Mouse (Mus musculus): ENCODE data around the gene Hydin. TPM values are rescaled to one million over a fixed set of nuclear protein-coding genes. Genes with fewer than 3 reads are reported as not detected.

The Hydin gene
- total RNA-seq (2023) = not detected

DNA sequence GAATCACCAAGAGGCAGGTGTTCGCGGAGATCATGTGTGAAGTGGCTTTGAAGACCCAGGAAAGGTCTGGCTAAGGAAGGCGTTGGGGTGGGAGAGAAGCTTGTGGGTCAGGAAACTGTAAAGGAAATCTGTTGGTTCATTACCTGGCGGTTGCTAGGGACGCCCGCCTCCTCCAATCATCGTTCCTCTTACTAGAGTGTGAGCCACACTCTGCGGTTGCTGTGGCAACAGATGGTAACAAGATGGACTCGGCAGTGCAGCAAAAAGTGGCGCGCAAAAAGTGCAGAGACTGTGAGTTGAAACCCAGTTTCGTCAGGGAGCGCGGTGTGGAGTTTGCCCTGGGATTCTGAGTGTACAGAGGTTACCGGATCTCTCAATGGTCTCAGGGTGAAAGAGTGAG lies at the start of gene Hydin:
Gene Hydin (plus strand): TSS at position 237 of the 400 bp plus-strand sequence.

DNA sequence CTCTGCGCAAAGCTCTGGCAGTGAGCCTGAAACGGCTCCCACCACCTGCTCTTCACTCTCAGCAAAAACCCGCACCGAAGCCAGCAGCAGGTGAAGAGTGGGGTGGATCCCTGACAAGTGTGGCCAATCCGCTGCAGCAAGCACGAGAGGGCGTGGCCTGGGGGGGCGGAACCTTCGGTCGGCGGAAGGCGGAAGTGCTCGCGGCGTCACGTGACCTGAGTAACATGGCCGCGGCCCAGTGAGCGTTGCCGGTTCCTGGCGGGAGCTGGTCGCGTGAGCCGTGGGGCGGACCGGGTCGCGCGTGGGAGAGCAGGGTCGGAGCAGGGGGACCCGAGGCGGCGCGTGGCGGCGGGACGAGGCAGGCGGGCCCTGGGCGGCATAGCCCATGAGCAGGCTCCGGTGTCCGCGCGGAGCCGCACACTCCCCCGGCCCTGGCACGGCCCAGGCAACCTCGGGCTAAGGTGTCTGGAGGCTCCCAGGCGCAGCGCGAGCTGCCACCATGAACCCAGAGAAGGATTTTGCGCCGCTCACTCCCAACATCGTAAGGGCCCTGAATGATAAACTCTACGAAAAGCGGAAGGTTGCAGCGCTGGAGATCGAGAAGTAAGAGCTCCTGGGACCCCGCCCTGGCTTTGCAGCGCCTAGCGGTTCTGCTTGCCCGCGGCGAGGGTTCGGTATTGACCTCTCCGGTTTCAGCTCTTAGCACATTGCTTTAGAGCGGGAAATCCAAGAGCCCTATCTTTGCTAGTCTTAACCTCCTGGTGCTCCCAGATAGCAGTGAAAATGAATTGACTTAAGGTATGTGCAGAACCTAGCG lies 351.8 kb downstream of the Hydin start, which contains the start of gene Vac14:
Gene Vac14 (plus strand): TSS at position 195 of the 817 bp plus-strand sequence.

Other genes with a start within 250 kb of the Hydin start
- gene Chst4, start 227.2 kb upstream of the Hydin start, total RNA-seq (2023) = not detected
- not detected for gene Zfp612, start 187.2 kb upstream of the Hydin start, total RNA-seq (2023)
- gene Gm21964, start 165.8 kb upstream of the Hydin start, total RNA-seq (2023) = not detected
- gene Gm17720, start 164.2 kb upstream of the Hydin start, total RNA-seq (2023) = not detected
- gene Calb2, start 98.8 kb upstream of the Hydin start, total RNA-seq (2023) = not detected
- 1 to 10 TPM; 2.6 to 3.5 TPM for gene Cmtr2, start 51.3 kb upstream of the Hydin start, total RNA-seq (2023)

Data from neutrophil, adult 83 days (primary cell).